Mouse (Mus musculus) central nervous system, embryonic 18 days (tissue): ENCODE data around the gene Ptcd2. TPM values are rescaled to one million over a fixed set of nuclear protein-coding genes. Genes with fewer than 3 reads are reported as not detected.

Experiments used
- polyA plus RNA-seq: library from polyadenylated mRNA; depleted of rRNA; stranded (reverse); fragments of >200 nt; gene quantifications from 2 replicates; pipeline ENCODE4 v1.2.3, GENCODE M21; 2012; rRNA removed

The Ptcd2 gene
- 34.5 and 38.1 TPM in 2 replicates for polyA plus RNA-seq

GRCm38 (mm10) chr13:99344599-99345575, at the start of gene Ptcd2, which contains the start of gene Mrps27:
TSS of gene Ptcd2 (minus strand) at chr13:99344705.
TSS of gene Mrps27 (plus strand) at chr13:99344786.

Other genes starting within 250 kb of the Ptcd2 start
- 1.6 and 2.1 TPM in 2 replicates for gene Zfp366, start 159.9 kb downstream of the Ptcd2 start, polyA plus RNA-seq
- gene Mrps27, start 81 bp upstream of the Ptcd2 start, polyA plus RNA-seq: 30.7 and 32.5 TPM in 2 replicates
- gene Map1b, start 171.8 kb upstream of the Ptcd2 start, polyA plus RNA-seq: 183 and 201 TPM in 2 replicates